Mouse (Mus musculus) thymus, adult 2 months (tissue): ENCODE measurements around the gene Abcg1. TPM values are rescaled to one million over a fixed set of nuclear protein-coding genes. Genes with fewer than 3 reads are reported as not detected.

Experiments
- DNase-seq: peaks from one replicate; pipeline ENCODE4 v3.0.0; 2021
- H3K27ac ChIP-seq: fragments of 200-500 bp; 2 replicates; pipeline ENCODE4 v1.5.1; 2012; ENCODE audit warnings: low read length, control low read depth; ENCODE audit not compliant: control insufficient read depth, insufficient read depth
- H3K27me3 ChIP-seq: fragments of 200-500 bp; 2 replicates; pipeline ENCODE4 v1.6.1; 2012; ENCODE audit warnings: mild to moderate bottlenecking, low read length, moderate library complexity, mixed read lengths; ENCODE audit not compliant: control insufficient read depth, insufficient read depth
- H3K36me3 ChIP-seq: fragments of 200-500 bp; 2 replicates; pipeline ENCODE4 v1.6.1; 2012; ENCODE audit warnings: mild to moderate bottlenecking, low read length, moderate library complexity; ENCODE audit not compliant: control insufficient read depth, insufficient read depth
- H3K4me1 ChIP-seq: fragments of 200-500 bp; replicated peaks from 2 replicates; pipeline ENCODE4 v1.6.1; 2012; ENCODE audit warnings: low read length; ENCODE audit not compliant: control insufficient read depth, insufficient read depth
- H3K4me3 ChIP-seq: fragments of 200-500 bp; 2 replicates; pipeline ENCODE4 v1.5.1; 2012; ENCODE audit warnings: mild to moderate bottlenecking, low read length, control low read depth, moderate library complexity; ENCODE audit not compliant: control insufficient read depth, insufficient read depth
- CTCF ChIP-seq: fragments of 200-500 bp; IDR thresholded peaks from 2 replicates; pipeline ENCODE4 v1.5.1; 2012; ENCODE audit warnings: mild to moderate bottlenecking, control low read depth, low read length, moderate library complexity, borderline replicate concordance; ENCODE audit not compliant: control insufficient read depth, poor library complexity, insufficient read depth; ENCODE audit errors: extremely low read depth
- POLR2A ChIP-seq: fragments of 200-500 bp; IDR thresholded peaks from 2 replicates; pipeline ENCODE4 v1.6.1; 2012; ENCODE audit warnings: mild to moderate bottlenecking, low read length, control low read depth, moderate library complexity; ENCODE audit not compliant: control insufficient read depth, poor library complexity, insufficient read depth; ENCODE audit errors: extremely low read depth
- WGBS: fragments of 180-500 bp; shearing (Covaris S2); methylation state at CpG from one replicate; pipeline ENCODE4 v1.1.7; 2018; 5-methylcytosine and 5-hydroxymethylcytosine counted together
- polyA plus RNA-seq: library from polyadenylated mRNA; depleted of rRNA; stranded (reverse); fragments of >200 nt; gene quantifications from 2 replicates; pipeline ENCODE4 v1.2.3, GENCODE M21; 2012

Gene Abcg1
- polyA plus RNA-seq, 1 experiment, result 103 TPM

GRCm38 (mm10) chr17:31096893-31097292 lies 39.4 kb downstream of the Abcg1 start:
- DNase-seq, result no peak
- Histone ChIP-seq H3K4me3 (no peak overlapping the region), H3K27me3 (no peaks in the 10 kb centered on the region), H3K27ac (no peak overlapping the region), H3K4me1 (no peaks in the 10 kb centered on the region), H3K36me3 (peaks cover 82% of the 10 kb centered on the region)
- TF ChIP-seq POLR2A (no peak), CTCF (no peak)
- WGBS, result 98% methylated on average over 2 of the region's 2 CpGs

GRCm38 (mm10) chr17:31098788-31099187 lies 41.3 kb downstream of the Abcg1 start:
- no peak overlapping the region for H3K4me3 ChIP-seq
- WGBS, result 97% methylated on average over 5 of the region's 5 CpGs
- no peak for DNase-seq
- no peaks in the 10 kb centered on the region for H3K4me1 ChIP-seq
- no peak overlapping the region for H3K27ac ChIP-seq
- TF ChIP-seq POLR2A (no peak), CTCF (no peak)
- no peaks in the 10 kb centered on the region for H3K27me3 ChIP-seq
- peaks cover 81% of the 10 kb centered on the region for H3K36me3 ChIP-seq

GRCm38 (mm10) chr17:31103007-31103570 lies 45.6 kb downstream of the Abcg1 start:
- 98% methylated on average over 8 of the region's 8 CpGs for WGBS
- Histone ChIP-seq H3K27me3 (no peaks in the 10 kb centered on the region), H3K4me3 (no peak overlapping the region), H3K27ac (no peak overlapping the region), H3K36me3 (peaks cover 82% of the 10 kb centered on the region), H3K4me1 (no peaks in the 10 kb centered on the region)
- TF ChIP-seq CTCF (no peak), POLR2A (no peak)
- no peak for DNase-seq

GRCm38 (mm10) chr17:31103823-31104222 lies 46.3 kb downstream of the Abcg1 start:
- no peaks in the 10 kb centered on the region for H3K27me3 ChIP-seq
- H3K27ac ChIP-seq, result no peak overlapping the region
- no peaks in the 10 kb centered on the region for H3K4me1 ChIP-seq
- no peak overlapping the region for H3K4me3 ChIP-seq
- TF ChIP-seq CTCF (no peak), POLR2A (no peak)
- H3K36me3 ChIP-seq, result peaks cover 82% of the 10 kb centered on the region
- no peak for DNase-seq
- WGBS, result 97% methylated on average over 8 of the region's 8 CpGs

- no peak for DNase-seq
- H3K36me3 ChIP-seq, result peaks cover 98% of the 10 kb centered on the region
- 95% methylated on average over 15 of the region's 15 CpGs for WGBS
Measured at GRCm38 (mm10) chr17:31108388-31108787, 50.9 kb downstream of the Abcg1 start.

GRCm38 (mm10) chr17:31113191-31113856 lies 55.8 kb downstream of the Abcg1 start:
- Histone ChIP-seq H3K4me1 (0 out of 2 replicates have a peak, but pooled peaks cover 2% of the 10 kb centered on the region), H3K27me3 (no peaks in the 10 kb centered on the region), H3K27ac (no peak overlapping the region), H3K4me3 (no peak overlapping the region), H3K36me3 (peaks cover 100% of the 10 kb centered on the region)
- TF ChIP-seq CTCF (no peak), POLR2A (no peak)
- WGBS, result 97% methylated on average over 9 of the region's 9 CpGs
- DNase-seq, result no peak

More at GRCm38 (mm10) chr17:31108388-31108787, 50.9 kb downstream of the Abcg1 start:
- Histone ChIP-seq H3K27ac (no peak overlapping the region), H3K27me3 (no peaks in the 10 kb centered on the region), H3K4me3 (no peak overlapping the region), H3K4me1 (0 out of 2 replicates have a peak, but pooled peaks cover 2% of the 10 kb centered on the region)
- TF ChIP-seq CTCF (no peak), POLR2A (no peak)

- TF ChIP-seq CTCF (no peak), POLR2A (no peak)
- Histone ChIP-seq H3K4me3 (no peak overlapping the region), H3K27me3 (no peaks in the 10 kb centered on the region), H3K36me3 (peaks cover 73% of the 10 kb centered on the region), H3K27ac (no peak overlapping the region), H3K4me1 (no peaks in the 10 kb centered on the region)
- no peak for DNase-seq
- 95% methylated on average over 6 of the region's 6 CpGs for WGBS
Measured at GRCm38 (mm10) chr17:31116063-31116462, 58.6 kb downstream of the Abcg1 start.
